12 mouse cellular contexts compared by ENCODE assay signal in genomic region chr14:21822307-21822706, GRCm38 (mm10). TPM values are rescaled to one million over a fixed set of nuclear protein-coding genes. Genes with fewer than 3 reads are reported as not detected.
DNase-seq lines count a peak whose midpoint lies in the region; ATAC-seq lines count a peak whose summit lies in the region.
"Had no signal": no experiment of that assay in that cellular context is flagged by ENCODE, and none has a peak within 500 bp of the region (broad histone marks: within the 10 kb centered on the region; RNA-seq: fewer than 3 reads in every experiment).

No protein-coding gene starts in this region.

- H3K4me2 ChIP-seq in heart, embryonic 12.5 days: no peak overlapping the region
- no peak overlapping the region for H3K4me2 ChIP-seq in kidney, embryonic 15.5 days
- H3K4me2 ChIP-seq in liver, embryonic 13.5 days: peak overlapping the region; percentile 54; the same call in 1 of the 2 replicates
- H3K4me2 ChIP-seq: embryonic facial prominence, embryonic 13.5 days; limb, embryonic 12.5 days had no signal

- DNase-seq in heart, postnatal 25 days (ENCODE audit: low spot score): no peak
- no peak for DNase-seq in kidney, adult 9 months
- DNase-seq in Muller cell, postnatal 12 days (ENCODE audit: inconsistent ontology term): peak; percentile 50
- no peak for DNase-seq in liver, embryonic 13.5 days
- no peak for DNase-seq in adrenal gland, postnatal 10 days
- DNase-seq in layer of hippocampus, postnatal 36 days: no peak
- DNase-seq: thymus, postnatal 36 days had no signal

- intact Hi-C loops in heart, postnatal 25 days (cut with DNase I): no loop called here

- H3K4me3 ChIP-seq in heart, embryonic 12.5 days: no peak overlapping the region
- H3K4me3 ChIP-seq in kidney, embryonic 15.5 days (replicated peaks): no peak overlapping the region
- no peak overlapping the region for H3K4me3 ChIP-seq in liver, embryonic 13.5 days (replicated peaks)
- H3K4me3 ChIP-seq: embryonic facial prominence, embryonic 13.5 days; limb, embryonic 12.5 days had no signal

- peaks cover 58% of the 10 kb centered on the region for H3K4me1 ChIP-seq in heart, embryonic 12.5 days (replicated peaks)
- H3K4me1 ChIP-seq in kidney, embryonic 15.5 days: peaks cover 43% of the 10 kb centered on the region
- peaks cover 64% of the 10 kb centered on the region for H3K4me1 ChIP-seq in liver, embryonic 13.5 days (replicated peaks)

- H3K27me3 ChIP-seq in heart, embryonic 12.5 days (replicated peaks): no peaks in the 10 kb centered on the region
- H3K27me3 ChIP-seq in kidney, embryonic 15.5 days: no peaks in the 10 kb centered on the region
- no peaks in the 10 kb centered on the region for H3K27me3 ChIP-seq in liver, embryonic 13.5 days
- H3K27me3 ChIP-seq: embryonic facial prominence, embryonic 13.5 days had no signal

- no peak for ATAC-seq in heart, embryonic 12.5 days (ENCODE audit: insufficient number of reproducible peaks, low FRiP score)
- ATAC-seq in kidney, embryonic 15.5 days (replicated peaks; ENCODE audit: low FRiP score): peak; percentile 1; the same call in 1 of the 2 replicates
- ATAC-seq in liver, embryonic 13.5 days (ENCODE audit: low read depth): no peak
- ATAC-seq: forebrain, embryonic 14.5 days had no signal

- WGBS in heart, embryonic 12.5 days: 40% methylated on average over 7 of the region's 7 CpGs
- WGBS in kidney, embryonic 15.5 days: 62% methylated on average over 7 of the region's 7 CpGs
- 50% methylated on average over 7 of the region's 7 CpGs for WGBS in liver, embryonic 13.5 days (ENCODE audit: insufficient replicate concordance)

- H3K27ac ChIP-seq in heart, embryonic 12.5 days (ENCODE audit: poor library complexity, severe bottlenecking): peak overlapping the region; percentile 97
- peak overlapping the region; percentile 85 for H3K27ac ChIP-seq in kidney, embryonic 15.5 days
- H3K27ac ChIP-seq in liver, embryonic 13.5 days: peak overlapping the region; percentile 98

- H3K9ac ChIP-seq in heart, embryonic 12.5 days: no peak overlapping the region
- H3K9ac ChIP-seq in kidney, embryonic 15.5 days: no peak overlapping the region
- no peak overlapping the region; the same call in 1 of the 2 replicates for H3K9ac ChIP-seq in liver, embryonic 13.5 days
- H3K9ac ChIP-seq: embryonic facial prominence, embryonic 13.5 days; limb, embryonic 12.5 days had no signal

- no peaks in the 10 kb centered on the region for H3K9me3 ChIP-seq in heart, embryonic 12.5 days (replicated peaks)
- no peaks in the 10 kb centered on the region for H3K9me3 ChIP-seq in kidney, embryonic 15.5 days (replicated peaks)
- H3K9me3 ChIP-seq in liver, embryonic 13.5 days (replicated peaks): no peaks in the 10 kb centered on the region
- H3K9me3 ChIP-seq: embryonic facial prominence, embryonic 13.5 days; limb, embryonic 12.5 days had no signal

- H3K36me3 ChIP-seq in heart, embryonic 12.5 days: no peaks in the 10 kb centered on the region
- H3K36me3 ChIP-seq in kidney, embryonic 15.5 days: no peaks in the 10 kb centered on the region
- no peaks in the 10 kb centered on the region for H3K36me3 ChIP-seq in liver, embryonic 13.5 days
- H3K36me3 ChIP-seq: embryonic facial prominence, embryonic 13.5 days; limb, embryonic 12.5 days had no signal

RNA-seq across cellular contexts. Expression of gene Vdac2, which starts 2.7 kb away (rescaled TPM):
- polyA plus RNA-seq in heart, embryonic 12.5 days (2016; fragmentation: Nextera tagmentation; extraction: Ambion mirVana): 444 and 446 TPM in 2 replicates
- total RNA-seq in heart, postnatal 25 days (2021): 100 to 1,000 TPM; 494 to 528 TPM
- polyA plus RNA-seq in kidney, embryonic 15.5 days (2015; fragmentation: Nextera tagmentation; extraction: Ambion mirVana): 318 and 328 TPM in 2 replicates
- polyA plus RNA-seq in liver, embryonic 13.5 days (2015; fragmentation: Nextera tagmentation; extraction: Ambion mirVana): 173 and 189 TPM in 2 replicates
- total RNA-seq in adrenal gland, postnatal 10 days (2021): 100 to 1,000 TPM; 276 to 322 TPM
- 100 to 1,000 TPM; 226 to 241 TPM for total RNA-seq in layer of hippocampus, postnatal 36 days (2021)

RNA-seq across cellular contexts. Expression of gene Comtd1, which starts 26.5 kb away (rescaled TPM):
- polyA plus RNA-seq in heart, embryonic 12.5 days (2016; fragmentation: Nextera tagmentation; extraction: Ambion mirVana): 40.8 and 43.5 TPM in 2 replicates
- 1 to 10 TPM; 7.5 to 9.5 TPM for total RNA-seq in heart, postnatal 25 days (2021)
- polyA plus RNA-seq in kidney, embryonic 15.5 days (2015; fragmentation: Nextera tagmentation; extraction: Ambion mirVana): 26.2 TPM in 2 replicates
- polyA plus RNA-seq in liver, embryonic 13.5 days (2015; fragmentation: Nextera tagmentation; extraction: Ambion mirVana): 30.6 and 34.1 TPM in 2 replicates
- total RNA-seq in adrenal gland, postnatal 10 days (2021): 10 to 100 TPM; 39.1 to 45.7 TPM
- 10 to 100 TPM; 25.5 to 29.8 TPM for total RNA-seq in layer of hippocampus, postnatal 36 days (2021)
